Mouse (Mus musculus): ENCODE results near the gene Cnr2.

- TF ChIP-seq CTCF (IDR thresholded peaks at IDR 0.05; ENCODE audit: control insufficient read depth, insufficient read depth, insufficient replicate concordance, low read depth, low read length) (no peak), POLR2A (IDR thresholded peaks at IDR 0.05; ENCODE audit: control insufficient read depth, low read depth, low read length) (no peak)
Observed at GRCm38 (mm10) chr4:135945706-135946105, 50.5 kb downstream of the Cnr2 start.
